Mouse (Mus musculus) lung, postnatal 36 days (tissue): ENCODE measurements around the gene Mesp1.

Experiments
- DNase-seq: peaks from one replicate; pipeline ENCODE4 v3.0.0; 2022; ENCODE audit warnings: mixed read lengths

The Mesp1 gene

GRCm38 (mm10) chr7:79786295-79786694 is 7.3 kb downstream of the Mesp1 start:
- DNase-seq: peak; percentile 87

- no peak for DNase-seq
These were observed 11.1 kb downstream of the Mesp1 start for GRCm38 (mm10) chr7:79782516-79782855.

DNA sequence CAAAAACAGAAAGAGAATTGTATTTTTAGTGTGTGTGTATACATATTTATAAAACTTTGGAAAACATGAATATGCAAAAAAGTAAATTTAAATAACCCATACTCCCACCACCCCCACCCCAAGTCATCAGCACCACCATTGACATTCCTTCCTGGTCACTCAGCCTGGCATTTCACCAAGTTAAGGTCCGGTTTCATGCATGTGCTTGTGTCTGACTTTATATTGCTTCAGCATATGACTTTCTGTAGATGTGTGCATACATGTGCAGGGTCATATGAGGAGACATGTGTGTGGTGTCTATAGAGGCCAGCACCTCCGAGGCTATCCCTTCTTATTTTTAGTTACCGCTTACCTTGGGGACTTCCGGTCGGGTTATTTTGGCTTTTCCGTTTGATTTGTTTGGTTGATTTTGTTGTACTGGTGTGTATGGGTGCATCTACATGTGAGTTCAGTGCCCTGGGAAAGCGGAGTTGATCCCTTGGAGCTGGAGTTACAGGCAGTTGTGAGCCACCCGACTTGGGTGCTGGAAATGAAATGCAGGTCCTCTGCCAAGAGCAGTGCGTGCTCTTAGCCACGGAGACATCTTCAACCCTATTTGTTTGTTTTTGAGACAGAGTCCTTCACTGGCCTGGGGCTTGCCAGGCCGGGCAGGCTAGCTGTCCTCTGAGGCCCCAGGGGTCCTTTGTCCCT is 11.6 kb downstream of the Mesp1 start:
- no peak for DNase-seq

DNA sequence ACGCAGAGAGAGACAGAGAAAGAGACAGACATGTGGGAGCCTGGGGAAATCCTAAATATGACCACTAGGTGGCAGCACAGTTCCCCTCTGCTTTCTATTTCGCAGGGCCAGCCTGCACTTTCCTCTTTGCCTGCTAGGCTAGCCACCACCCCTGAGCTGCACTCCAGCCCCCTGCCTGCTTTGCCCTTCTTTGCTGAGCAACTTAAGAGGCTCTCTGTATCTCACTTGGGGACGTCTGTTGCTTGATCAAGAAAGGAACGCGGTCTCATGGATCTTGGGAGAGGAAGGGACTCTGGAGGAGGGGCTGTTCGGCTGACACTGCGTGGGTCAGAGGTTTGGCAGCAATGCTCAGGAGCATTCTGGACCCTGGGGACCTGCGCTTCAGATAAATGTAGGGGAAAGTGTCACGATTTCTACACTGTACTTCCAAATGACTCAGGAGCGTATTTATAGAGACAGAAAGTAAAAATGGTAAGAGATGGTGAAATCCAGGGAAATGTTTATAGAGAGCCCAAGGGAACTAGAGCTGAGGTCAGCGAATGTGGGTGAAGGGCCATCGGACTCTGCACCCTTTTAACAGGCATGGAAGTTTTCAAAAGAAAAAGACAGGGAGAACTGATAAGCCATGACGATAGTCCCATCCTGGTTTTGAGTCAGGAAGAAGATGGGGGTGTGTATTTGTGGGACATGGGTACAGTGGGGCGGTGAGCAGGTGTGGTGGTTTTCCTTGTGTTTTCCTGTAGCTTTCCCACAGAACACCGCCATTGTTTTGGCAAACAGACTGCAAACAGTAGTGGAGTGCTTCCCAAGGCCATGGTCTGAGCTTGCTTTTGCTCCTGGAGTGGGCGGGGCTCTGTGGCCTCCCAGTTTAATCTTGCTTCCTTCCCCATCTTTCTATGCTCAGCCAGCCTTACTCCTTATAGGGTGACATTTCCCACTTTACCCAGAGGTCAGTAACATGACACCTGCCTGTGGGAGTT is 12.7 kb downstream of the Mesp1 start:
- peak; percentile 85 for DNase-seq

DNA sequence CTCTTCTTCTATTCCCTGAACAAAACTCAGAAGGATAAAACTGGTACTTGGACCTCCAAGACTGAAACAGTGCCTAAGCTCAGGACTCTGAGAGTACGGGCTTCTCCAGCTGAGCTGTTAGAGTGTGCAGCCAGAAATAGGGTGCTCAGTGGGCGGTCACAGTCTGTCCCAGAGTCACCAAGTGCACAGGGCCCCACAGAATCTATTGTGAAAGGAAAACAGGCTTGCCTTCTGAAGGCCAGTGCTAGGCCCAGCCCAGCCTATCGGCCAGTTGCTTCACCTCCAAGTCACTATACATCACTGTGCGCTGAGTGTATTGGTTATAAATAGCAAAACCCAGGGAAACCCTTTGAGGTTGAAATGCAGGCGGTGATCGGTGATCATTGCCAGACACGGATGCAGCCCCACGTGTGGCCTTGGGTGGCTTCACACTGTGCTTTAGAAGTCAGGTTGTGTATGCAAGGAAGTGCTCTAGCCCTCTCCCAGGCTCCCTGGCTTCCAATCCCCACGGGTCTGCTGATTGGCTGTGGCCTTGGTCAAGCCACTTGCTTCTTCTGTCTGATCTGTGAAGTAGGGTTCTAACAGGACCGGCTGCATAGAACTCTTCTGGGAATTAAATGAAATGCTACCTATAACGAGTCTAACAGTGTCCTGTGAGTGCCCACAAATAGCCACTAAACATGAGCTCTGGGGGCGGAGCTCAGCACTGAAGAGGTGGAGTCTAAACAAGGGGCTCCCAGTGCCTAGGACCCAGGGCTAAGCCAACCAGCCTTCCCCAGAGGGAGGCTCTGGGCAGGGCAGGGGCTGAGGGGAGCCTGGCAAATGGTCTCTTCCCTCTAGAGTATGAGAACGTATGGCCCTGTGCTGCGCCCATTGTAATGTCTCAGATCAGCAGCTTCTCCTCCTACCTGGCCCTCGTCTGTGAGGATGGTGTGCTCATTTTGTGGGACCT is 21.8 kb downstream of the Mesp1 start:
- DNase-seq: no peak

- DNase-seq: no peak
These were observed 23.9 kb downstream of the Mesp1 start for GRCm38 (mm10) chr7:79769664-79770063.

- DNase-seq: no peak
These were observed 27.6 kb downstream of the Mesp1 start for GRCm38 (mm10) chr7:79765991-79766390.

GRCm38 (mm10) chr7:79762106-79762505 is 31.5 kb downstream of the Mesp1 start:
- no peak for DNase-seq

DNA sequence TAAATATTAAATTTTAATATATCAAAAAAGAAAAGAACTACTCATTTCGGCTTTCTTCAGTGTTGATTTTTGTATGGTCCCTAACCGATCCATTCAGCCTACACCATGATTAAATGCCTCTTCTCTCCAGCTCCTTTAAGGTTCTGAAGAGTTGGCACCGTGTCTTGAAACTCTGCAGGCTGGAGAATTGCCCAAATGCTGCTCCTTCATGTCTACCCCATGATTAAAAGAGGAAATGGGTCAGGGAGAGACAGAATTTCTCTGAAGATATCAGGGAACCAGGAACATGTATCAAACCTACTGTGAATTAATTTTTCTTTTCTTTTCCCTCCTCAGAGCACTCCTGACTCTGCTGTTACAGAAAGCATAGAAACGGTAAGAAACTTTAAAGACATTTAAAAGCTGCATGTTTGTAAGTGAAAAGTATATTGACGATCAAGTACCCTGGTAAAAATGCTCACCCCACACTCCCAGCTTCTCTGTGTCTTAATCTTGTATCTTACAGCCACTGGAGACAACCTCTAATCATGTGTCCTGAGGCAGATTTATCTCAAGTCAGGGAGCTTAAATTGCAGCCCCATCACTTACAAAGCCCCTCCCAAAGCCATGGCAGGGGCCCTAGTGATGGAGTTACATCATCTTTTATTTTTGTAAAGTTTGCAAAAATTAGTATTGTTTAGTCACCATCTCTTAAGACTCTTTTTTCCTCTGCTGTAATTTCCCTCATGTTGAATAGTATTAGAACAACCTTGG is 32.3 kb downstream of the Mesp1 start:
- DNase-seq: no peak

DNA sequence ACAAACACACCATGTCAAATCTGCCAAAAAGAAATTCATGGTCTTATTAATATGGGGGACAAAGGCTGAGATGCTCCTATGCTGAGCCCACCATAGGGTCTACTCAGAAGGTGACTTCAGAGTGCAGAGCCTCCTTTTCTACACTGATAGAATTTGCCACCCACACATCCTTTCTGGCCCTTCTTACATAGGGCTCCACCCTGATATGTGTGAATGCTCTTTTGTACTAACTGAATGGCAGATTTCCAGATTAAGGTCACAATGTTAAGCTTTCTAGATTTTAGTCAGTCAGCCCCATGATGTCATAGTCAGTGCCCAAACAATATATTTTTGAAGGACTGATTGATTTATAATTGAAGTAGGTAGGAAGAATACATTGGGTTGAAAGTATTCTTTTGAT is 33.8 kb downstream of the Mesp1 start:
- no peak for DNase-seq

DNA sequence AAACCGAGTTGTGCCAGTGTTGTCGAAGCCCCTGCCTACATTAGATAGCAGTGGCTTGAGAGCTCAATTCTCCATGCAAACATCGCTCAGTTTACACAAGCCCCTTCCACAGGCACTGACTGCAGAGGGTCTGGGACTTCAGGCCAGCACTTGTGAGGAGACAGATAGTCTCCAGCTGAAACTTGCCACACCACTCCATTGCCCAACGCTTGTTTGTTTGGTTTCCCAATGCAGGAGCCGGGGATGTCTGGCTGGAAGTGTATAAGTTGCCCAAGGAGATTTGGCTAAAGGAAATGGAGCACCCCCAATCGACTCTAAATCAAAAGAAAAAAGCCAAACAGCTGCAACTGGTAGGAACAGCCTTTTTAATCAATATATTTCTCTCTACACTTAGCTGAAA is 35.4 kb downstream of the Mesp1 start:
- peak; percentile 68 for DNase-seq

GRCm38 (mm10) chr7:79756334-79756733 is 37.3 kb downstream of the Mesp1 start:
- no peak for DNase-seq

- DNase-seq: no peak
These were observed 44.1 kb downstream of the Mesp1 start for GRCm38 (mm10) chr7:79749511-79749910.

DNA sequence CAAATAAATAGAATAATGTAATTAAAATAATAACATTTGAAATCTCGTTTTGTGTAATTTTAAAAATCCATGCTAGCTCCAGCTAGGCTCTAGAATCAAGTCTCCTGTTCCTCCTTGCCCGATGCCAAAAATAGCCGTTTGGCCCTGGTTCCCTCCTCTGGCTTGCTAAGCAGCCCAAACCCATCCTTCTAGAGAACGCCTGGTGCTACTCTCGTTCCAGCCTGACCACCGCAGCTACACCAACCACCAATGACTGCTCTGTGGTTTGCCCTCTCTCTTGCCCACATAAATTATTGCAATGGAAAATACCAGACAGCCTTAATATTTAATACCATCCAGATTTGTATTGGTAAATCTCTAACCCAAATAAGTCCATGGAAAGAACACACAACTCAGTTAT is 45.9 kb downstream of the Mesp1 start:
- no peak for DNase-seq

DNA sequence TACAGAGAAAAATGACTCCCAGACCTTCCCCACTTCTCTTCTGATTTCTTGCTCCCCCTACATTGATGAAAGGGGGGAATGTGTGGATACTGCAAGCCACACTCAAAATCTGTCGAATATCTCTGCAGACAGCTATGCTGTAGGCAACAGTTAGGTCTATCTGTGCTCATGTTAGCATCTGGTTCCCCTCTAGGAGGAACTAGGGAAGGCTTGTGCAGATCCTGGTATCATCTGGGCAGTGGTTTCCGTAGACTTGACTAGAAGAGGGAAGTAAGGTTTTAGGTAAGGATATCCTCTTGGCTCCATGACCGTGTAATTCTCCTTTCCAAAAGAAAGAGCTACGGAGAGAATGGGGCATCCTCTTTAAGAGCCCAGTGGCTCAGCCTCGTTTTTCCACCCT is 49.0 kb downstream of the Mesp1 start:
- no peak for DNase-seq

GRCm38 (mm10) chr7:79744051-79744450 is 49.5 kb downstream of the Mesp1 start:
- no peak for DNase-seq

DNA sequence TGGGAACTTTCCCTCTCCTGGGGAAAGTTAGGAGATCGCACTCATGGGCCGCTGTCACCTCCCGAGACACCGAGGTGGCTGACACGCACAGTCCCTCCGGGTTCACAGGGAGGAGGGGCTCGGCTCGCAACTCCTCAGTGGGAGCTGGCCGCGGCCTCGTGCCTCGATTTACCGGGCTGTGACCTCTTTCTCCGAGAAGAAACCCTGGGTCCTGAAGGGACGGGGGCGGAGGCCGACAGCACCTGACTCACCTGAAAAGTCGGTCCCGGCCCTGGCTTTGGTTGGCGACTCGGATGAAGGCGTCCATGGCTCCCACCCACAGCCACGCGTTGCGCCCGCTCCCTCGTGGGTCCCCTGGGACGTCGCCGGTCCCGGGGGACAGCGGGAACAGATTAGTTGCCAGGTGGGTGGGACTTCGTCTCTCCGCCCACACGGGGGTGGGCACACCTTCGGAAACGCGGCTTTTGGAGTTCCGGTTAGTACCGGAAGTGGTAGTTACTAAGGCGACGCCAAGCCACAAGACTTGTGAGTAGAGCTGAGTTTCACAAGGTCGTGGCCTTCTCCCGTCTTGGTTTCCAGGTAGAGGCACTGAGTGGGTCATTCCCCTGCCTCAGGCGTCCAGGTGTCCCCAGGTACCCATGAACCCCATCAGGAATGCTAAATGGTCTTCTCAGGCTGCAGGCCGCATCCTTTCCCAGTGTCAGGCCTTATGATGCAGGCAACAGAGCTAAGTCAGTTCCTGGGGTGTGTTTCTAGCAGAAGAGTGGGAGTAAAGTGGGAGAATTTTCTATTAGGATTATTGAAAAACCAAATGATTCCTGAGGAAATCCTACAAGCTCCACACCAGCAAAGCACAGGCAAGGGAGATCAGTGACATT is 50.7 kb downstream of the Mesp1 start, which contains the start of the genes Pex11a and Wdr93:
Pex11a (minus strand) TSS at position 473 of the 878 bp plus-strand sequence.
Wdr93 (plus strand) TSS at position 505 of the 878 bp plus-strand sequence.
- DNase-seq: peak; percentile 92

- peak; percentile 12 for DNase-seq
These were observed 51.3 kb downstream of the Mesp1 start for GRCm38 (mm10) chr7:79742277-79742658.
